Mouse (Mus musculus) liver, postnatal 0 days (tissue): ENCODE measurements around the gene Ntrk2.

ENCODE experiments used
- CTCF ChIP-seq: sonication (generic); IDR thresholded peaks from 2 replicates; pipeline ENCODE4 v1.5.1; 2016; ENCODE audit warnings: antibody characterized with exemption, low read depth
- EP300 ChIP-seq: IDR thresholded peaks from 2 replicates; pipeline ENCODE4 v1.6.1; 2016; ENCODE audit warnings: antibody characterized with exemption, low read depth, mild to moderate bottlenecking

GRCm38 (mm10) chr13:58912559-58912958 is 106.2 kb downstream of the Ntrk2 start:
- TF ChIP-seq EP300 (no peak), CTCF (no peak)
